In genomic region chr19:53906033-53906702, GRCm38 (mm10) we compare ENCODE assay signal across 8 mouse cellular contexts. TPM values are rescaled to one million over a fixed set of nuclear protein-coding genes. Genes with fewer than 3 reads are reported as not detected.
DNase-seq lines count a peak whose midpoint lies in the region; ATAC-seq and TF ChIP-seq lines count a peak whose summit lies in the region.

No protein-coding gene starts in this region.

- TF ChIP-seq CTCF in kidney, postnatal 0 days (IDR thresholded peaks at IDR 0.05; ENCODE audit: low read depth): peak; percentile 15; the same call in 1 of the 2 replicates

- no peak for ATAC-seq in kidney, postnatal 0 days (replicated peaks; ENCODE audit: low FRiP score, low read depth)
- peak; percentile 29 for ATAC-seq in CD4-positive, CD25-positive, alpha-beta regulatory T cell, adult 4 months
- ATAC-seq in embryonic facial prominence, embryonic 13.5 days (ENCODE audit: insufficient number of reproducible peaks, insufficient read depth, low FRiP score, low TSS enrichment, low read depth): no peak
- no peak for ATAC-seq in liver, embryonic 16.5 days (ENCODE audit: low read depth)

- H3K27me3 ChIP-seq in kidney, postnatal 0 days (ENCODE audit: insufficient read depth, low read length): no peaks in the 10 kb centered on the region
- no peaks in the 10 kb centered on the region for H3K27me3 ChIP-seq in embryonic facial prominence, embryonic 13.5 days
- no peaks in the 10 kb centered on the region for H3K27me3 ChIP-seq in liver, embryonic 16.5 days (ENCODE audit: control insufficient read depth, insufficient read depth, low read depth, low read length)

- peak; percentile 58 for DNase-seq in kidney, postnatal 0 days (ENCODE audit: low spot score)
- DNase-seq in kidney, adult 11 months: no peak
- no peak for DNase-seq in urinary bladder, adult 18-20 months (ENCODE audit: low spot score in 2 of 2)
- DNase-seq in cerebellum, postnatal 4 days (ENCODE audit: low spot score in 2 of 2): no peak
- DNase-seq in adrenal gland, postnatal 4 days (ENCODE audit: low spot score in 2 of 2): no peak

- peaks cover 4% of the 10 kb centered on the region; the same call in 1 of the 2 replicates for H3K36me3 ChIP-seq in kidney, postnatal 0 days (ENCODE audit: insufficient read depth, low read length)
- H3K36me3 ChIP-seq in embryonic facial prominence, embryonic 13.5 days: peaks cover 20% of the 10 kb centered on the region
- H3K36me3 ChIP-seq in liver, embryonic 16.5 days (ENCODE audit: control insufficient read depth, insufficient read depth): peaks cover 10% of the 10 kb centered on the region

- peak overlapping the region; percentile 55; the same call in 1 of the 2 replicates for H3K4me2 ChIP-seq in kidney, postnatal 0 days (ENCODE audit: low read length)
- H3K4me2 ChIP-seq in embryonic facial prominence, embryonic 13.5 days: peak overlapping the region; percentile 67
- H3K4me2 ChIP-seq in liver, embryonic 16.5 days (ENCODE audit: low read depth, low read length): peak overlapping the region; percentile 53

- 15% methylated on average over 6 of the region's 6 CpGs for WGBS in kidney, postnatal 0 days
- WGBS in embryonic facial prominence, embryonic 13.5 days: 56% methylated on average over 6 of the region's 6 CpGs
- 26% methylated on average over 6 of the region's 6 CpGs for WGBS in liver, embryonic 16.5 days (ENCODE audit: insufficient replicate concordance)

- peaks cover 15% of the 10 kb centered on the region; the same call in 1 of the 2 replicates for H3K4me1 ChIP-seq in kidney, postnatal 0 days (replicated peaks; ENCODE audit: insufficient read depth, low read length)
- peaks cover 33% of the 10 kb centered on the region for H3K4me1 ChIP-seq in embryonic facial prominence, embryonic 13.5 days
- peaks cover 18% of the 10 kb centered on the region for H3K4me1 ChIP-seq in liver, embryonic 16.5 days (ENCODE audit: control insufficient read depth, low read depth, low read length)

- H3K9ac ChIP-seq in kidney, postnatal 0 days (ENCODE audit: low read depth, low read length): no peak overlapping the region
- H3K9ac ChIP-seq in embryonic facial prominence, embryonic 13.5 days: 0 out of 2 replicates have a peak overlapping the region, but pooled peaks have one; percentile 11
- H3K9ac ChIP-seq in liver, embryonic 16.5 days (ENCODE audit: low read depth, low read length): no peak overlapping the region

- no peaks in the 10 kb centered on the region for H3K9me3 ChIP-seq in kidney, postnatal 0 days (replicated peaks; ENCODE audit: low read length)
- H3K9me3 ChIP-seq in embryonic facial prominence, embryonic 13.5 days: no peaks in the 10 kb centered on the region
- H3K9me3 ChIP-seq in liver, embryonic 16.5 days (replicated peaks; ENCODE audit: control insufficient read depth, low read length): no peaks in the 10 kb centered on the region

- H3K4me3 ChIP-seq in kidney, postnatal 0 days (replicated peaks; ENCODE audit: low read depth, low read length): no peak overlapping the region; the same call in 1 of the 2 replicates
- peak overlapping the region; percentile 95; the same call in 1 of the 2 replicates for H3K4me3 ChIP-seq in embryonic facial prominence, embryonic 13.5 days
- peak overlapping the region; percentile 38; the same call in 1 of the 2 replicates for H3K4me3 ChIP-seq in liver, embryonic 16.5 days (ENCODE audit: low read depth, low read length)

- no peak overlapping the region for H3K27ac ChIP-seq in kidney, postnatal 0 days
- no peak overlapping the region for H3K27ac ChIP-seq in embryonic facial prominence, embryonic 13.5 days
- peak overlapping the region; percentile 30; the same call in 1 of the 2 replicates for H3K27ac ChIP-seq in liver, embryonic 16.5 days (ENCODE audit: low read length)

RNA-seq across cellular contexts. Expression of gene Pdcd4, which starts 14.1 kb away (rescaled TPM):
- polyA plus RNA-seq in kidney, postnatal 0 days (2015; fragmentation: Nextera tagmentation; extraction: Ambion mirVana): 119 and 121 TPM in 2 replicates
- polyA plus RNA-seq in CD4-positive, CD25-positive, alpha-beta regulatory T cell, adult 4 months (2017; shearing (Covaris generic)): 100 to 1,000 TPM; 447 to 643 TPM
- 130 and 135 TPM in 2 replicates for polyA plus RNA-seq in embryonic facial prominence, embryonic 13.5 days (2015; fragmentation: Nextera tagmentation; extraction: Ambion mirVana)
- 21.5 TPM in 2 replicates for polyA plus RNA-seq in liver, embryonic 16.5 days (2015; fragmentation: Nextera tagmentation; extraction: Ambion mirVana)
- total RNA-seq in adrenal gland, postnatal 4 days (2021): 100 to 1,000 TPM; 118 to 128 TPM

RNA-seq across cellular contexts. Expression of gene Shoc2, which starts 37.9 kb away (rescaled TPM):
- 34.2 and 34.5 TPM in 2 replicates for polyA plus RNA-seq in kidney, postnatal 0 days (2015; fragmentation: Nextera tagmentation; extraction: Ambion mirVana)
- polyA plus RNA-seq in CD4-positive, CD25-positive, alpha-beta regulatory T cell, adult 4 months (2017; shearing (Covaris generic)): 10 to 100 TPM; 65.7 to 68.8 TPM
- 50.5 and 54.7 TPM in 2 replicates for polyA plus RNA-seq in embryonic facial prominence, embryonic 13.5 days (2015; fragmentation: Nextera tagmentation; extraction: Ambion mirVana)
- 16.6 TPM in 2 replicates for polyA plus RNA-seq in liver, embryonic 16.5 days (2015; fragmentation: Nextera tagmentation; extraction: Ambion mirVana)
- 10 to 100 TPM; 45.6 to 48.3 TPM for total RNA-seq in adrenal gland, postnatal 4 days (2021)

RNA-seq across cellular contexts. Expression of gene Bbip1, which starts 38.3 kb away (rescaled TPM):
- polyA plus RNA-seq in kidney, postnatal 0 days (2015; fragmentation: Nextera tagmentation; extraction: Ambion mirVana): 107 and 111 TPM in 2 replicates
- polyA plus RNA-seq in CD4-positive, CD25-positive, alpha-beta regulatory T cell, adult 4 months (2017; shearing (Covaris generic)): 100 to 1,000 TPM; 101 to 113 TPM
- 82.9 and 97.9 TPM in 2 replicates for polyA plus RNA-seq in embryonic facial prominence, embryonic 13.5 days (2015; fragmentation: Nextera tagmentation; extraction: Ambion mirVana)
- polyA plus RNA-seq in liver, embryonic 16.5 days (2015; fragmentation: Nextera tagmentation; extraction: Ambion mirVana): 33.8 and 40.1 TPM in 2 replicates
- total RNA-seq in adrenal gland, postnatal 4 days (2021): 10 to 100 TPM; 27.7 to 28.8 TPM
